Mouse (Mus musculus): Measurements from ENCODE around the gene Gnai2. TPM values are rescaled to one million over a fixed set of nuclear protein-coding genes. Genes with fewer than 3 reads are reported as not detected.
A peak's percentile ranks its signal among the peaks of the same experiment; 100 is the strongest.

Gene Gnai2
- 334 and 351 TPM in 2 replicates for polyA plus RNA-seq (2012; rRNA removed)

DNA sequence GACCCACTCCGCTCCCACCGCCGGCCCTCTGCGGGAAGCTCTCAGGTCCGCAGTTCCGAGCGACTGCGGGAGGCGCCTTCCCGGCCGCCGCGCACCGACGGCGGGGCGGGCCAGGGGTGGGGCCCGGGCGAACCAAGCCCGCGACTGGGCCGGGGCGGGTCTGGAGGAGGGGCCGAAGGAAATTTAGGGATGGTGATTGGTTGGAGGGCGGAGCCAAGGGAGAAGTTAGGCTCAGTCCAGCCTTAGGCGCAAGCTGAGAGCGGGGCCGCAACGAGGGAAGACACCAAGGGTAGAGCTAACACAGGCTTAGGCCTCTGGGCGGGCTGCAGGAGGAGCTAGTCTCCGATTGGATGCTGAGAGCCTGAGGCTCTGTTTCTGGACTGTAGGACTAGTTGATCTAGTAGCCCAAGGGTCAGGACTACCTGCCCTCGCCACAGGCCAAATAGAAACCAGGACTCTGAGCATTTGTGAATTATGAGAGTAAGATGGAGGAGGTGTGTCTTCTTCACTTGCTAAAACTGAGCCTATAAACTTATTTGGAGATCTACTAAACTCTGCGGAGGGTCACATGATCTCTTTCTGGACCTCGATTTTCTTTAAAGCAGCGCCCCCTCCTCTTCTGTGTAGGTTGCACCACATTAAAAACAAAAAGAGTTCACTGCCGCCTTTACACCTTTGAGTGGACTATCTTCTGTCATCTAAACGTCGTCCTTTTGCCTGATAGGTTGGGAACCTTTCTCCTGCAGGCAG is at the start of gene Gnai2:
TSS of gene Gnai2 (minus strand) at position 89 of the 750 bp plus-strand sequence.
- peak; percentile 87 to 94 for DNase-seq (ENCODE audit: extremely low spot score in 1 of 2, low spot score in 1 of 2)

DNA sequence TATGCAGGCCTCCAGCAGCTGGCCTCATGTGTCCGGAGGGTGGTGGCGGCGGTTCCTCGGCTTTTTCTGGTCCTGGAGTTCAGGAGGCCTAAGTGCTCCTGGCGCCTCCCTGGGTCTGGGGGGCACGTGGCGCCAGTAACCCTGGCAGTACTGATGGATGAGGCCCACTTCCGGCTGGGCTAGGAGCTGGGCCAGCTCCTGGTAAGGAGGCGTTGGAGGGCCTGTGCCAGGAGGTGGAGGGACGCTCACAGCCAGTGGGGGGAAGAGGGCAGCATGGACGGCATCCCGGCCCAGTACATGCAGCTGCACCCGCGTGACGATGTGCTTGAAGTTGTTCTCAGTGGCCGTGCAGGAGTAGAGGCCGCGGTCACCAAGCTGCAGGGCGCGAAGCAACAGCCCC is 47.2 kb upstream of the Gnai2 start:
- DNase-seq (ENCODE audit: extremely low spot score in 1 of 2, low spot score in 1 of 2) = no peak

DNA sequence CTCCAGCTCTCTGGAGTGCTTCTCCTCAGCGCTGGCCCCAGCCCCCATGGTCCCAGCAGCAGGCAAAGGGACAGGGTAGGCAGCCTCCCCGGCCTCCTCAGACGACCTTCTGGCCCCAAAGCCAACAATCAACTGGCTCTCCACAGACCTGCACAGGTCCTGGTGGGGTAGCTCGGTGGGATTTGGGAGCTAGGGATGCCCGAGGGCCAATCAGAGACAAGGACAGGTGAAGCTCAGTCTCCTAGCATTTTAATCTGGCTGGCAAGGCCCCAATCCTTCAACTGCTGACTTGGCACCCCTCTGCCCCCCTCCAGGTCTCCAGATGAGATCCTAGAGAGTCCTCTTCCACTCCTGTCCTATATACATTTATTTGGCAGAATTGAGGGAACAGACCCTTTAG is 44.3 kb upstream of the Gnai2 start, which contains the start of gene Gnat1:
TSS of gene Gnat1 (minus strand) at position 212 of the 400 bp plus-strand sequence.
- DNase-seq (ENCODE audit: extremely low spot score in 1 of 2, low spot score in 1 of 2) = no peak

DNA sequence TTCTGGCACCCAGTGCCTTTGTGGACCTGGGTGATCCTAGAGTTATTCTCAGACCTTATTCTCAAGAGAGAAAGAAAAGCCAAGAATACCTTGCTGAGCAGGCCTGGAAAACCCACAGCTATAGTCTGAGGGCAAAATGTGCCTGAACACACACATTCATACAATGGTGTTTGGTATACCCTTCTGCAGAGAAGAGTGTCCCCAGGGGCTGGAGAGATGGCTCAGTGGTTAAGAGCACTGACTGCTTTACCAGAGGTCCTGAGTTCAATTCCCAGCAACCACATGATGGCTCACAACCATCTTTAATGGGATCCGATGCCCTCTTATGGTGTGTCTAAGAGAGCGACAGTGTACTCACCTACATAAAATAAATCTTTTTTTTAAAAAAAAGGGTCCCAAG is 43.7 kb upstream of the Gnai2 start:
- no peak for DNase-seq (ENCODE audit: extremely low spot score in 1 of 2, low spot score in 1 of 2)

GRCm38 (mm10) chr9:107677819-107678526 is 42.8 kb upstream of the Gnai2 start:
- peak; percentile 60 to 94 for DNase-seq (ENCODE audit: extremely low spot score in 1 of 2, low spot score in 1 of 2)

- peak in 1 of 2 experiments; percentile 36 for DNase-seq (ENCODE audit: extremely low spot score in 1 of 2, low spot score in 1 of 2)
These were observed 42.1 kb upstream of the Gnai2 start for GRCm38 (mm10) chr9:107677091-107677784.

DNA sequence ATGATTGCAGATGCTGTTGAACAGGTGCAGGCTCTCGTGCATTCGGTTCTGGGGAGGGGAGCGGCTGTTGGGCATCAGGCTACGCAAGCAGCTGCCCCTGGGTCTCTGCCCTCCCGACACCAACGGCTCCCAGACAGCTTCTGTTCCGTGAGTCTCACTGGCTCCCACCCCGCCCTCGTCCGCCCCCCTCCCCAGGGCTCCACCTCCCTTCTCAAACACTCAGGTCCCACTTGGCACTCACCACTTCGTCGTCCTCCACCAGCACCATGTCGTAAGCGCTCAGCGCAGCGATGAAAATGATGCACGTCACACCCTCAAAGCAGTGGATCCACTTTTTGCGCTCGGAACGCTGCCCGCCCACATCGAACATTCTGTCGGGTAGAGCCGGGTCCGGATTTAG is 41.1 kb upstream of the Gnai2 start:
- DNase-seq (ENCODE audit: extremely low spot score in 1 of 2, low spot score in 1 of 2) = peak in 1 of 2 experiments; percentile 33

DNA sequence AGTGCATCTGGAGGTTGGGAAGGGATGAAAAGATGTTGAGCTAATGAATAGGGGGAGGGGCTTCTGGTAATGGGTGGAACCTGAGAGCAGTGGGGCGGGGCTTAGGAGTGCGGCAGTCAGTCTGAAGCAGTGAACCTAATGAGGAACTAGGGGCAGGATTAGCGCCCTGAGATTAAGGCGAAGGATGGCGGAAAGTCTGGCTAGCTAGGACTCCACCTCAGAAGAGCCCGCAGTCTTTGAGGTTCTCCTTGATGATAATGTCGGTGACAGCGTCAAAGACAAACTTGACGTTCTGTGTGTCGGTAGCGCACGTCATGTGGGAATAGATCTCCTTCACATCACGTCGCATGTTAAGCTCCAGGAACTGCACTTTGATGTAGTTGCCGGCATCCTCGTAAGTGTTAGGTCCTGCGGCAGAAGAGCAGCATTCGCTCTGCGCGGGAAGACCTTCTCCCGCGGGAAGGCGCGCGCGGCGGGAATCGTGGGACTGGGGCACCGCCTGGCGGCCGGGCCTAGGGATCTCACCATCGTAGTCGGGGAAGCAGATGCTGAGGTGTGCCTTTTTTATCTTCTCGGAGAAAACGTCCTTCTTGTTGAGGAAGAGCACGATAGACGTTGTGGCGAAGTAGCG is 40.6 kb upstream of the Gnai2 start:
- peak in 1 of 2 experiments; percentile 80 for DNase-seq (ENCODE audit: extremely low spot score in 1 of 2, low spot score in 1 of 2)

- no peak for DNase-seq (ENCODE audit: extremely low spot score in 1 of 2, low spot score in 1 of 2)
These were observed 39.7 kb upstream of the Gnai2 start for GRCm38 (mm10) chr9:107674609-107675429.

DNA sequence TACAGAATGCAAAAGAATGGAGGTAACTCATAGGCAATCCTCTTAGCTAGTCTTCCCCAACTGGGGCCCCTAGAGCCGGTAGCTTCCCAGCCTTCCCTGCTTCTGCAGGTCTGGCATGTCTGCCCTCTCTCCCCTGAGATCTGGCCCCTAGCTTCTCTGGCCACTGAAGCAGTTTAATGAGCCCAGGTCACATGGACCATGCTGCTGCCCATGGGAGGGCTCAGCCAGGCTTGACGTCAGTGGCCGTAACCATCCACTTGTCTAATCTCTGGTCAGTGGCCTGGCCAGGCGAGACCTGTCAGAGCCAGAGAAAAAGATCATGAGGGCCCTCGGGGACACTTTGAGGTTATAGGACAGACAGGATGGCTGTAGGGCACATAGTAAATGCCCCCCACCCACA is 35.1 kb upstream of the Gnai2 start:
- no peak for DNase-seq (ENCODE audit: extremely low spot score in 1 of 2, low spot score in 1 of 2)

DNA sequence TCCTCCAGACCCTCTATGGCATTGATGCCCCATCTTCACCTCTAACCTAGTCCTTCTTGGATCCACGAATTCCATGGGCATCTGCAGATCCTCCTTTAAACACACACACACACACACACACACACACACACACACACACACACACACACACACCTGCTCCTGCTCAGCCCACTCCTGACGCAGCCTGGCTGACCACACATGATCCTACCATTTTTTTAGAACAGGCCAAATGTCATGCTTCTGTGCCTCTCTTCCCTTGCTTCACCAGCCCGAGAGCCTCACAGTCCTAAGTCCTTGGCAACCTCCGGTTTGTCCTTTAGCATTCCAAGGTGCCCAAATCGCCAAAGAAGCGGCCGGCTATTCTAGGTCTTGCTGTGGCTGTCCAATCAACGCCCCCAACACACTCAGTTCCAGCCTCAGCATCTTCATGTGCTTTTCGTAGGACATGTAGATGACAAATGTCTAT is 34.3 kb upstream of the Gnai2 start, which contains the start of gene Slc38a3:
TSS of gene Slc38a3 (minus strand) at position 51 of the 466 bp plus-strand sequence.
- DNase-seq (ENCODE audit: extremely low spot score in 1 of 2, low spot score in 1 of 2) = no peak

- no peak for DNase-seq (ENCODE audit: extremely low spot score in 1 of 2, low spot score in 1 of 2)
These were observed 33.7 kb upstream of the Gnai2 start for GRCm38 (mm10) chr9:107668916-107669315.

GRCm38 (mm10) chr9:107668011-107668410 is 32.8 kb upstream of the Gnai2 start:
- no peak for DNase-seq (ENCODE audit: extremely low spot score in 1 of 2, low spot score in 1 of 2)

- DNase-seq (ENCODE audit: extremely low spot score in 1 of 2, low spot score in 1 of 2) = no peak
These were observed 32.1 kb upstream of the Gnai2 start for GRCm38 (mm10) chr9:107667219-107667618.

DNA sequence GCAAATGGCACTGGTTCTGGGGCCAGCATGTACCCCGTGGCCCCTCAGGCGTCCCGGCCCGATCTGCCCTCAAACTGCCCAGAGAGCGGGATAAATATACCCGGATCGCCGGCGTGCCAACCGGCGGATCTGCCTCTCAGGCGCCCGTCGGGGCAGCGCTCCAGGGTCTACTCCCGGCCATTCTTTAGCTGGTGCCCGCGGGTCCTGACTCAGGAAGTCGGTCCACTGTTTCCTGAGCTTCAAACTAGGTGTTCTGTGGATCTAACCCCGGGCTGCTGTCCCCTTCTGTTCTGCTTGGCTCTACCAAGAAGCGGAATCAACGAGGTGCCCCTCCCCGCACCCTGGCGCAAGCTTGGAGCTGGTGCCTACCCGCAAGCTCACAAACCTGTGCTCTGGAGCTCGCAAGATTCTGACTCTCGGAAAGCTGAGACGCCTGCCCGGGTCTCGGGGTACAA is 31.6 kb upstream of the Gnai2 start:
- DNase-seq (ENCODE audit: extremely low spot score in 1 of 2, low spot score in 1 of 2) = no peak

- DNase-seq (ENCODE audit: extremely low spot score in 1 of 2, low spot score in 1 of 2) = no peak
These were observed 30.1 kb upstream of the Gnai2 start for GRCm38 (mm10) chr9:107665308-107665707.

DNA sequence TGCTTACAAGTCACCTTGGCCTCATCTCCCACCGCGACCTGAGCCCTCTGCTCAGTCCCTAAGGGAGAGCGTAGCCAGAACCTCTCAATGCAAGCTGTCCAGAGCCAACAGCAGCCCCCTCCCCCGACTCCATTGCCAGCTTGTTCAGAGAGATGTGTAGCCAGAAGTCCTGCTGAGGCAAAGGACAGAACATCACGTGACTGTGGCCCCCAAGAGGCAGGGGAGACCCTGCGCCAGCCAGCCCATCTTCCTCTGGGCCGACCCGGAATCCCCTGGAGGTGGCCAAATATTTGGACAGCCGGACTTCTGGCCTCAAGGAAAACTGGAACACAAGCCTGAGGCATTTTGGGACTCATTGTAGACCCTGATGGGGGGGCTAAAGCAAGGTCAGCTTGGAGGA is 28.4 kb upstream of the Gnai2 start:
- DNase-seq (ENCODE audit: extremely low spot score in 1 of 2, low spot score in 1 of 2) = no peak

DNA sequence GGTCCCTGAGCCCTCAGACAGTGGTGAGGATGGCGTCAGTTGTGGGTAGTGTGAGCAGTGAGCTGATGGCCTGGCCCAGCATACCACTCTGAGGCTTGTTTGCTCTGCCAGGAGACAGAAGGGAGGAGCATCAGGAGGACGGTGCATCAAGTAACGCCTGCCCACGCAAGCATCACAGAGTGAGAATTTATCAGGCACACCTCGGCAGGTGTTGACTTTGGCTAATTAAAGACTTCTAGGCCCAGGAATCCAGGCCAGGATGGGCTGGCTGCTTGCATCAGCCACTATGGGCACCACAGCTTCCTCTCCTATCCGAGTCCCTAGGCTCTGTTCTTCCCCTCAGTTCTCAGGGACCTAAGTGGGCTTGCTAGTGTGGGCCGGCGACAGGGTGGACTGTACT is 27.2 kb upstream of the Gnai2 start:
- no peak for DNase-seq (ENCODE audit: extremely low spot score in 1 of 2, low spot score in 1 of 2)

- no peak for DNase-seq (ENCODE audit: extremely low spot score in 1 of 2, low spot score in 1 of 2)
These were observed 25.6 kb upstream of the Gnai2 start for GRCm38 (mm10) chr9:107660777-107661176.

DNA sequence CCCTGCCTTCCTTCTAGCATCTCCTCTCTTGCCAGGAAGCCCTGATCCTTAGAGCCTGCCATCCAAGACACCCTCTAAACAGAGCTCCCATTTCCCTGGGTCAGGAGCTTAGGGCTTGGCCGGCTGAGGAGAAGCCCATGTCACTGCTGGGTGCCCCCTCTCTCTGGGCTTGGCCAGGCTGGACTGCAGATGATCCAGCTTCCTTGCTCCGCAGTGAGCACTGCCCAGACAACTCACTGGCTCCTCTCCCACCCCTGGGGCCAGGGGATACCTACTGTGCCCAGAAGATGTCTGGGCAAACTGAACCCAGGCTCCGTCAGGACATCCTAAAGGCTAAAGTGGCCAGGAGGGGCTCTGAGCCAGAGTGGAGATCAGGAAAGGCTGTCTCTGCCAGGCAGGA is 24.8 kb upstream of the Gnai2 start:
- no peak for DNase-seq (ENCODE audit: extremely low spot score in 1 of 2, low spot score in 1 of 2)
